ENCODE assay signal across 9 mouse cellular contexts in the genomic region with DNA sequence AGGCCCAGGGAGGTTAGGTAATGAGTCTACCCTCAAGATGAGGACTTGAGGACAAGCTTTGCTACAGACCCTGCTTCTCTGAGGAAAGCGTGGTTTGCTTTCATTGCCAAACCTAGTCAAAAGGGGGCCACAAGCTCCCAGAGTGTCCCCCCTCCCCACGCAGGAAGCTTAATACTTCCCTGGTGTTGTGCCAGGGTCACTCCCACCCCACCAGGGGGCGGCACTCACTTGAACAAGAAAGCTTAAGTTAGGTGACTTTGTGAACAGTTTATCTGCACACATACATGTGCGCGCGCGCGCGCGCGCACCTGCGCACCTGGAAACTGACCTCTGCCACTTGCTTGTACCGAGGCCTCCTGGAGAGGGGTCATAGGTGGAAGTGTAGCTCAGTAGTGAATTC. TPM values are rescaled to one million over a fixed set of nuclear protein-coding genes. Genes with fewer than 3 reads are reported as not detected.
DNase-seq lines count a peak whose midpoint lies in the region; ATAC-seq and TF ChIP-seq lines count a peak whose summit lies in the region.
"Had no signal": no experiment of that assay in that cellular context is flagged by ENCODE, and none has a peak within 500 bp of the region (broad histone marks: within the 10 kb centered on the region; RNA-seq: fewer than 3 reads in every experiment).

No protein-coding gene starts in this region.

- H3K9me3 ChIP-seq in liver, embryonic 14.5 days (ENCODE audit: control insufficient read depth, low read length), result no peaks in the 10 kb centered on the region
- no peaks in the 10 kb centered on the region for H3K9me3 ChIP-seq in forebrain, embryonic 15.5 days

- no peak overlapping the region for H3K4me2 ChIP-seq in liver, embryonic 14.5 days (ENCODE audit: low read depth)
- no peak overlapping the region for H3K4me2 ChIP-seq in forebrain, embryonic 15.5 days (replicated peaks)

- no peaks in the 10 kb centered on the region for H3K79me2 ChIP-seq in heart, adult 2 months (replicated peaks; ENCODE audit: control insufficient read depth, insufficient read depth, low read length)

- H3K4me1 ChIP-seq in heart, adult 2 months (ENCODE audit: control insufficient read depth, insufficient read depth, low read length), result peaks cover 2% of the 10 kb centered on the region
- H3K4me1 ChIP-seq in liver, embryonic 14.5 days (replicated peaks; ENCODE audit: control insufficient read depth in 2 of 2, insufficient read depth in 2 of 2, low read length in 1 of 2), result peaks cover 0 to 9% of the 10 kb centered on the region in 2 experiments; a peak in 1 of 4 replicates
- H3K4me1 ChIP-seq in forebrain, embryonic 15.5 days, result peaks cover 10% of the 10 kb centered on the region

- no peak for TF ChIP-seq POLR2A in heart, adult 2 months (IDR thresholded peaks at IDR 0.05; ENCODE audit: insufficient read depth, low read depth, low read length)

- no peaks in the 10 kb centered on the region for H3K36me3 ChIP-seq in heart, adult 2 months (ENCODE audit: control insufficient read depth, insufficient read depth, low read length)
- no peaks in the 10 kb centered on the region for H3K36me3 ChIP-seq in liver, embryonic 14.5 days (replicated peaks; ENCODE audit: control insufficient read depth, insufficient read depth, low read depth)
- H3K36me3 ChIP-seq in forebrain, embryonic 15.5 days, result no peaks in the 10 kb centered on the region

- H3K27ac ChIP-seq in heart, adult 2 months, result no peak overlapping the region
- H3K27ac ChIP-seq in liver, embryonic 14.5 days, result no peak overlapping the region
- H3K27ac ChIP-seq in forebrain, embryonic 15.5 days (replicated peaks), result no peak overlapping the region

- TF ChIP-seq CTCF in heart, adult 2 months (IDR thresholded peaks at IDR 0.05), result peak; percentile 48
- peak; percentile 49 for TF ChIP-seq CTCF in liver, embryonic 14.5 days (IDR thresholded peaks at IDR 0.05; ENCODE audit: low read depth)

- no peak for ATAC-seq in liver, embryonic 14.5 days (ENCODE audit: insufficient read depth)
- no peak for ATAC-seq in forebrain, embryonic 15.5 days (replicated peaks)

- no peak overlapping the region for H3K9ac ChIP-seq in heart, adult 2 months (ENCODE audit: low read depth, low read length)
- H3K9ac ChIP-seq in liver, embryonic 14.5 days (replicated peaks), result no peak overlapping the region
- no peak overlapping the region for H3K9ac ChIP-seq in forebrain, embryonic 15.5 days (replicated peaks)

- WGBS in heart, adult 2 months, result 77% methylated on average over 13 of the region's 13 CpGs
- 83% methylated on average over 13 of the region's 13 CpGs for WGBS in liver, embryonic 14.5 days (ENCODE audit: insufficient replicate concordance)
- 86% methylated on average over 13 of the region's 13 CpGs for WGBS in forebrain, embryonic 15.5 days

- no peak overlapping the region for H3K4me3 ChIP-seq in heart, adult 2 months
- H3K4me3 ChIP-seq in liver, embryonic 14.5 days (ENCODE audit: insufficient read depth in 1 of 2, low read depth in 2 of 2, low read length in 2 of 2), result no peak overlapping the region
- H3K4me3 ChIP-seq in forebrain, embryonic 15.5 days, result no peak overlapping the region

- no peak for DNase-seq in heart, adult 2 months
- no peak for DNase-seq in heart, adult 9 months (ENCODE audit: low spot score in 2 of 2)
- DNase-seq in spleen, adult 18-20 months, result peak; percentile 28 to 46
- DNase-seq in spleen, adult 12 weeks (ENCODE audit: low spot score), result no peak
- DNase-seq in liver, embryonic 14.5 days (ENCODE audit: low read depth in 3 of 3, low spot score in 3 of 3), result no peak
- peak; percentile 87 for DNase-seq in thymus, postnatal 4 days
- DNase-seq in frontal cortex, postnatal 25 days (ENCODE audit: low spot score in 2 of 2), result no peak

- intact Hi-C loops in heart, adult 2 months (cut with DNase I), result no loop called here

- TF ChIP-seq EP300 in heart, adult 2 months (IDR thresholded peaks at IDR 0.05; ENCODE audit: insufficient read depth, low read depth, low read length), result no peak
- TF ChIP-seq EP300 in liver, embryonic 14.5 days (IDR thresholded peaks at IDR 0.05; ENCODE audit: low read depth), result no peak

- H3K27me3 ChIP-seq in heart, adult 2 months (ENCODE audit: control insufficient read depth, insufficient read depth, low read length), result no peaks in the 10 kb centered on the region
- no peaks in the 10 kb centered on the region for H3K27me3 ChIP-seq in liver, embryonic 14.5 days (ENCODE audit: control insufficient read depth, insufficient read depth, low read length)
- H3K27me3 ChIP-seq in forebrain, embryonic 15.5 days, result no peaks in the 10 kb centered on the region

RNA-seq across cellular contexts. Expression of a gene that starts 2.3 kb away (rescaled TPM):
- total RNA-seq in heart, adult 2 months (2021), result 10 to 100 TPM; 57.7 to 65.2 TPM
- 39.4 and 49.8 TPM in 2 replicates for polyA plus RNA-seq in heart, adult 2 months (2012; rRNA removed)
- 10.3 and 11.8 TPM in 2 replicates for polyA plus RNA-seq in liver, embryonic 14.5 days (2012; rRNA removed)
- polyA plus RNA-seq in liver, embryonic 14.5 days (2014; fragmentation: Nextera tagmentation; extraction: Ambion mirVana), result 1.4 and 1.8 TPM in 2 replicates
- polyA plus RNA-seq in forebrain, embryonic 15.5 days (2015; fragmentation: Nextera tagmentation; extraction: Ambion mirVana), result 1.1 and 1.2 TPM in 2 replicates

RNA-seq across cellular contexts. Expression of a gene that starts 7.2 kb away (rescaled TPM):
- not detected for total RNA-seq in heart, adult 2 months (2021)
- polyA plus RNA-seq in heart, adult 2 months (2012; rRNA removed), result 0.41 TPM in 1 of 2 replicates, not detected in the other
- polyA plus RNA-seq in liver, embryonic 14.5 days (2012; rRNA removed), result 0.06 TPM in 1 of 2 replicates, not detected in the other
- polyA plus RNA-seq in liver, embryonic 14.5 days (2014; fragmentation: Nextera tagmentation; extraction: Ambion mirVana), result not detected in 2 replicates
- polyA plus RNA-seq in forebrain, embryonic 15.5 days (2015; fragmentation: Nextera tagmentation; extraction: Ambion mirVana), result not detected in 2 replicates
- total RNA-seq: layer of hippocampus, adult 8-10 months had no signal

RNA-seq across cellular contexts. Expression of a gene that starts 11.5 kb away (rescaled TPM):
- total RNA-seq in heart, adult 2 months (2021), result 1 to 10 TPM; 7.9 to 9.8 TPM
- polyA plus RNA-seq in heart, adult 2 months (2012; rRNA removed), result 15.8 and 19.2 TPM in 2 replicates
- 5.5 and 6.4 TPM in 2 replicates for polyA plus RNA-seq in liver, embryonic 14.5 days (2012; rRNA removed)
- 7.8 and 8.3 TPM in 2 replicates for polyA plus RNA-seq in liver, embryonic 14.5 days (2014; fragmentation: Nextera tagmentation; extraction: Ambion mirVana)
- polyA plus RNA-seq in forebrain, embryonic 15.5 days (2015; fragmentation: Nextera tagmentation; extraction: Ambion mirVana), result 4.3 and 7.1 TPM in 2 replicates

RNA-seq across cellular contexts. Expression of a gene that starts 12.2 kb away (rescaled TPM):
- under 1 TPM in 1 of 2 experiments, not detected in 1; 0.31 TPM for total RNA-seq in heart, adult 2 months (2021)
- not detected in 2 replicates for polyA plus RNA-seq in heart, adult 2 months (2012; rRNA removed)
- polyA plus RNA-seq in liver, embryonic 14.5 days (2012; rRNA removed), result not detected in 2 replicates
- not detected in 2 replicates for polyA plus RNA-seq in liver, embryonic 14.5 days (2014; fragmentation: Nextera tagmentation; extraction: Ambion mirVana)
- polyA plus RNA-seq in forebrain, embryonic 15.5 days (2015; fragmentation: Nextera tagmentation; extraction: Ambion mirVana), result not detected in 2 replicates

RNA-seq across cellular contexts. Expression of a gene that starts 17.2 kb away (rescaled TPM):
- total RNA-seq in heart, adult 2 months (2021), result 10 to 100 TPM; 20.2 to 21.2 TPM
- polyA plus RNA-seq in heart, adult 2 months (2012; rRNA removed), result 61.9 and 76.3 TPM in 2 replicates
- 34.3 and 37.8 TPM in 2 replicates for polyA plus RNA-seq in liver, embryonic 14.5 days (2012; rRNA removed)
- polyA plus RNA-seq in liver, embryonic 14.5 days (2014; fragmentation: Nextera tagmentation; extraction: Ambion mirVana), result 21.9 and 27.5 TPM in 2 replicates
- 21.6 and 28.6 TPM in 2 replicates for polyA plus RNA-seq in forebrain, embryonic 15.5 days (2015; fragmentation: Nextera tagmentation; extraction: Ambion mirVana)

Comparison
In these comparisons a context has a peak if more than half of its experiments do, and no peak if none do; other contexts are left out.
1. DNase-seq: peak in spleen, adult 18-20 months (2 of 2) and thymus, postnatal 4 days (single experiment); none in heart, adult 2 months (0 of 2), heart, adult 9 months (0 of 2), spleen, adult 12 weeks (single experiment), liver, embryonic 14.5 days (0 of 3) and frontal cortex, postnatal 25 days (0 of 2).